Mouse (Mus musculus): Measurements from ENCODE around the gene Vmac.

Gene Vmac

DNA sequence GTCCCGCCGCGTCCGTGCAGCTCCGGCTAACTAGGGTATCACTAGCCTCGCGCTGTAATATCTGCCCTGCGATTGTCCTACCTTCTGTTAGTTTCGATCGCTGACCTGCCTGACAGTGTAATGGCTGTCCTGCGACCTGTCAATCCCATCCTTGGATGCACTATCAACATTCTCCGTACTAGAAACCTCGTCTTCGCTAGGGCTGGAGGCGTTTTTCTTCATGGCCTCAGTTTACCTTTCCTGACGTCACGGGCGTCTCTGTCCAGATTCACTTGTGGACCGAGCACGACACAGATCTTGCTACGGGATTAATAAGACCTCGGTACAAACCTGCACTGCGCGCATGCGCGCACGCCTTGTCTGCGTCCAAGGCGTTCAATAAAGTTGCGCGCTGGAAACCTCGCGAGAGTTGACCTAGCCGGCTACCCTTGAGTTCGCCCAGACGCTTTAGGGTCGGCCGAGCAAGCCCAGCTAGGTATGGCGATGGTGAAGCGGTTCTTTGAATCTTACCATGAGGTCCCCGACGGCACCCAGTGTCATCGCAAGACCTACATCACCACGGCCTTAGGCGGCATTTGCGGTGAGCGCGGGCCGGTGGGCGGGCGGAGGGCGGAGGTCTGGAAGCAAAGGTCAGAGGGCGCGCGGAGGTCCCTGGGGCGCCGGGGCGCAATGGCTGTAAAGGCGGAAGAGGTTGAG is at the start of gene Vmac, which contains the start of gene Ndufa11:
Gene Vmac (minus strand): TSS at position 660 of the 696 bp plus-strand sequence.
Gene Ndufa11 (plus strand): TSS at position 405 of the 696 bp plus-strand sequence.
- peak; percentile 88 to 94 for DNase-seq (ENCODE audit: low spot score in 2 of 2)

DNA sequence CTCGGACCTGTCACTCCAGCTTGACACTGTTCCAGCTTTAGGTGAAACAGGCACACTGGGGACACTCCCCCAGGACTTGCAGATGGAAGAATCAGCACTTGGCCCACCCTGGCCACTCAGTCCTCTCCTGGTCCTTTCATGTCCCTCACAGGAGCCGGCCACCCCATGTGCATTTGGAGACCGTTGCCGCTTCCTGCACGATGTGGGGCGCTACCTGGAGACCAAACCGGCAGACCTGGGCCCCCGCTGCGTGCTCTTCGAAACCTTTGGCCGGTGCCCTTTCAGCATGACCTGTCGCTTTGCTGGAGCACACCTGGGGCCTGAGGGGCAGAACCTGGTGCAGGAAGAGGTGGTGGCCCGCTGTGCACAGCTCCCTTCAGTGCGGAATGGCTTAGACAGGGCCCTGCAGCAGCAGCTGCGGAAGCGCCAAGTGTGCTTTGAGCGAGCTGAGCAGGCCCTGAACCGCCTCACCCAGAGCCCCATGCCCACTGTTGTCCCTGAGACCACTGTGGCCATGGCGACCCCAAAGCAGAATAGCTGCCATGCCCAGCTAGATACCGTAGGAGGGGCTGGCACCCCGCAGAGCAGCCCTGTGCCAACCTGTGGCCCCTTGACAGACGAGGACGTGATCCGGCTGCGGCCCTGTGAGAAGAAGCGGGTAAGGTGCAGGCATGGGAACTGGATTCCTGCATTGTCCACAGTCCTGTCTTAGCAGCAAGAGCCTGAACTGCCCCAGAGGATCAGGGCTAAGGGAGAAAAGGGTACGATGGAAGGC is 49.0 kb upstream of the Vmac start:
- DNase-seq (ENCODE audit: low spot score in 2 of 2) = no peak

DNA sequence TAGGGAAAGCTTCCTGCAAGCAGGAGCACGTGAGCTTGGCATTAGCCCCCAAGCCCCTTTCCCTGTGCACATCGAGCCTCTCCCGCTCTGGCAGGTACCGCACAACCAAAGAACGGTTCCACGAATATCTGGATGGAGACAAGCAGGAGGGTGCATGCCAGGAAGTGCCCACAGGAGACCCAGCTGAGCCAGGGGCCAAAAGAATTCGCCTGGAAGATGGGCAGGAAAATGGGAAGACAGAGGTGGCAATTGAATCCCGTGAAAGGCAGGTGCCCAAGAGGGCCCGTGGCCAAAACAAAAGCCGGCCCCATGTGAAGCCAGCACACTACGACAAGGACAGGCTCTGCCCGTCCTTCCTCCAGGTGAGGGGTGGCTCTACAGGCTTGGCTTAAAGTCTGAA is 47.6 kb upstream of the Vmac start:
- peak; percentile 29 to 44 for DNase-seq (ENCODE audit: low spot score in 2 of 2)

DNA sequence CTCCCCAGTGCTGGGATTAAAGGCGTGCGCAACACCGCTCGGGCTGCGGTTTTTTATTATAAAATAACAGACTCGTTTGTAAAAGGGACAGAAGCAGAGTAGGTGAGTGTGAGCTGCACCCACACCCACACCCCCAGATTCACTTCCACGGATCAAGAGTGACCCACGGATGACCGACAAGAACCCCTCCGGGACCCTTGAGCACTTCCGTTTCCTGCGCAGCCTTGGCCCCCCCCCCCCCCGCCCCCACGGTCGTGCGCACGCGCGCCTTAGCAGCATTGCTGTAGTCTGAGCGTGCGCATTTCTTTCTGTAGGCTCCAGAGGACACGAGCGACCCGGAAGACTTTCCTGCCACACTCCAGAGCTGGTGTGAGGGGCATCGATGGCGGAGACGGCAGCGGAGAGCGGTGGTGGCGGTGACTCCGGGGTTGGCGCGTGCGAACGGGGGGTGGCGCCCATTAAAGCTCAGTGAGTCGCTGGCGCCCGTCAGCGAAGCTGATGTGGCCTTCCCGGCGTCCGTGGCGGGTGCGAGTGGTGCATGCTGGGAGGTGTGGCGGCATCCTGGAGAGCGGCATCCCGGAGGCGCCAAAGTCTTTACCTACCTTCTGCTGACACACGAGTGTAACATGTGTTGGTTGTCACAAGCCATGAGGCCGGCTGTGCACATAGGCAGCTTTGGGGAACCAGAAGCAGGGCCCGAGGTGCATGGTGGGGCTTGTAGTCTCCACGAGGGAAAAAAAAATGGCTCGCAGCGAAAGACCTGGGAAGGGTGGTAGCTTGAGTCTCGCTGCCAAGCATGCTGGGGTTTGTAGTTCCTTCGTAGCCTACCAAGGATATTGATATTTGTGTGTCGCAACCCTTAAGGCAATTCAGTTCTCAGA is 46.9 kb upstream of the Vmac start, which contains the start of gene Dus3l:
Gene Dus3l (plus strand): TSS at position 284 of the 881 bp plus-strand sequence.
- DNase-seq (ENCODE audit: low spot score in 2 of 2) = peak; percentile 82 to 87

DNA sequence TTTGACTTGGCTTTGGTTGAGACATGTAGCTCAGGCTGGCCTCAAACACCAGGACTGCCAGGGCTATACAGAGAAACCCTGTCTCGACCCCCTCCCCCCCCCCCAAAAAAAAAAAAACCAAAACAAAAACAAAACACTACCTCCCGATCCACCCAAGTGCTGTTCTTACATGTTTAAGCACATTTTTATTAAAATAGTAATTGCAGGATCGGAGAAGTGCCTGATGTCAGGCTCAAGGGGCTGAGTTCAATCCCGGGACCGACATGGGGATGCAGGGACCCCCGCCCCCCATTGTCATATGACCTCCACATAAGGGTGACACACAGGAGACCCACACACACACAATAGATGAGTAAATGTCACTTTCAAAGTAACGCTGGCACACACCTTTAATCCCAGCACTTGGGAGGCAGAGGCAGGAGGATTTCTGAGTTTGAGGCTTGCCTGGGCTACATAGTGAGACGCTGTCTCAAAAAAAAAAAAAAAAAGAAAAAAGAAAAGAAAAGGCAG is 46.0 kb upstream of the Vmac start:
- DNase-seq (ENCODE audit: low spot score in 2 of 2) = no peak

DNA sequence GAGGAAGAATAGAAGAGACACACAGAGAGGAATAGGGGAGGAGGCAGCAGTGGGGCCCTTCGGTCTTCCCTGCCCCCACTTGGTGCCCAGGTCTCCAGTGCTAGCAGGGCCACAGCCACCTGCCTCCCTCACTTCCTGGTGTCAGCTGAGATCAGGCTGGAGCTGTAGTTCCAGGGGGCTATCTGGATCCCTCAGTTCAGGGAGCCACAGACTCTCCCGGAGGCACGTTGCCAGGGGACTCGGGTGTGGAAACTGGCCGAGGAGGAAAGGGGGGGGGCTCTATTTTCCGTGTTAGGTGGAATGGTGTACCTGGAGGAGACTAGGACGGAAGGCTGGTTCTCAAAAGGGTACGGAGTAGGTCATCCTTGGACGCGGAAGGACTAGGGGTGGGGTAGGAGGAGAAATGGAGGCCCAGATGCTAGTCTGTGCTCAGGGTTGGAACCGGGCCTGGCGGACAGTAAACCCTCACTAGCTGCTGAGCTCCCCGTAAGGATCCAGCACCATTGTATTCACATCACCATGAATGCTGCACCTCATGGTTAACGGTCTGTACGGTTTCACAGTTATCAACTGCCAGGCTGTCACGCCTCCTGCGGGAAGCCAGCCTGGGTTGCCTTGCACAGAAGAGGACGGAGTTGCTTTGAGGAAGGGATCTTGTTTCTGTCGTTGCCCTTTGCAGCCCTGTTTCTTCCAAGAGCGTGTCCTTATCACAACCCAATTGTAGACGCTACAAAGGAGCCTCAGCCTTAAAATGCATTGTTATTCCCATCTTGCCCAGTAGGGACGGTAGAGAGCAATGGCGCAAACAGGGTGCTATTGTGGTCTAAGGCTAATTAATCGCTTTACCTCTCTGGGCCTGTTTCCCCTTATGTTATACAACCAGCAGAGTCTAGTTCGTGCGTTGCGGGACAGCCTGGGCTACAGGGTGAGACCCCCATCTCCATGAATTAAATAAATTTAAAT is 45.2 kb upstream of the Vmac start:
- peak; percentile 49 to 67 for DNase-seq (ENCODE audit: low spot score in 2 of 2)

DNA sequence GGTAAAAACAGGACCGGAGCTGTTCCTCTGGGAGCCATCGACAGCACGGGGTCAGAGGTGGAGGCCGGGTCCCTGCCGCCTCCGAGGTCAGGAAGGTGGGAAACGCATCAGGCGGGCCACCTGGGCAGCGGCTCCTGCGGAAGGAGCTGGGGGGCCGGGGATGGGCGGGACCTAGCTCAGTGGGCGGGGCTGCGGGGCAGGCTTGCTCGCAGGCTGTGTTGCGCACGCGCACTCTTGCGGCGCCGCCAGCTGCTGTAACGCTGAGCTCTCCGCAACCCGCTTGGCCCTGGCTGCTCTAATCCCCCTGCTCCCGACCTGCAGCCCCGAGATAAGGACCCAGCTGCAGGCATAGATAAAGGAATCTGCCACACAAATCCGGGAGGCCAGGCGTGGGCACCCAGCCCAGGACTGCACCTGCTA is 44.2 kb upstream of the Vmac start:
- peak; percentile 89 to 96 for DNase-seq (ENCODE audit: low spot score in 2 of 2)

DNA sequence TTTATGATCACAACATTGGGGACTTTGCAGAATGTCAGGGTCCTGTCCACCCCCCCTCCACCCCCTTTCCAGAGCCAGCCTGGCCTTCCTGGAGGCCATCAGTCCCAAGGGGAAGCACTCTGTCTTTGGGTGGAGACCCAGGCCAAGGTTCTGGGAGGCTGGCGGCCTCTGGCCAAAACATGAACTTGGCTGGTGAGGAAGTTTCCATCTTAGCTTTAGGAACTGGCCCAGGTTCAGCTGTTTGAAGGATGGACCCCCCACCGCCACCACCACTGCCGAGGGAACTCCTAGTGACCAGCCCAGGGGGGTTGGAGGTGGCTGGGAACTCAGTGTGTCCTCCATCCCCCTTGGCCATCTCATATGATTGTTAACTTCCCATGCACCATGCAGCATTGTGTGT is 43.3 kb upstream of the Vmac start:
- DNase-seq (ENCODE audit: low spot score in 2 of 2) = no peak

DNA sequence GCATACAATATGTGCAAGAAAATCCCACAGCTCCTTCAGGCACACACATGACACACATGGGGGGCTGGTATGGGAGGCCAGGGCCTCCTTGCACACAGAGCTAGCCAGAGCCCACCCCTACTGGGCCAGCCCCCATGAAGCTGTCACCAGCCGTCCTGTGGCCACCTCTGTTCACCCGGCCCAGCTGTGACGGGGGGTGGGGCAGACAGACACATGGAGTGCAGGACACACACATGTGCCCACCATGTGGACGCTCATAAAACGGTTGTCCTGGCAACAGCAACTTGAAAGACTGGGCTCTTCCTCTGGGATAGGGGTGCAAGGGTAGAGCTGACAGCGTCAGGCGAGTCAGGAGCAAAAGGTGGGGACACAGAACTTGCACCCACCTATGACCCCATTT is 41.4 kb upstream of the Vmac start:
- DNase-seq (ENCODE audit: low spot score in 2 of 2) = no peak

DNA sequence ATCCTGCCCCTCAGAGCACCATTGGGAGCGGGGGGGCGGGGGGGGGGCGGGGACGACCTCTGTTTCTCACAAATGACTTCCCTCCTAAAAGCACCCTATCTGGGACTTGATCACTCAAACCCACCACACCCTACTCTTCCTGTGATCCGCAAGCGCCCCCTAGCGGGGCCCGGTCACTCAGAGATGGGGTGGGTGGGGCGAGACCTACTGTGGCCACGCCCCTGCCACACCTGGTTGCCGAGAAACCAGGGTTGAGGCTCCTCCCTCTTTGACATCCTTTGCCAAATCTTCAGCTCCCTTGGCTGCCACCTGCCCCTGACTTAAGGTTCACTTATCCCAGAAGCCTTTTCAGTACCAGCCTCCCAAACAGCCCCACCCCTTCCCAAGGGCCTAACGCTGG is 40.3 kb upstream of the Vmac start:
- DNase-seq (ENCODE audit: low spot score in 2 of 2) = peak; percentile 82 to 92

DNA sequence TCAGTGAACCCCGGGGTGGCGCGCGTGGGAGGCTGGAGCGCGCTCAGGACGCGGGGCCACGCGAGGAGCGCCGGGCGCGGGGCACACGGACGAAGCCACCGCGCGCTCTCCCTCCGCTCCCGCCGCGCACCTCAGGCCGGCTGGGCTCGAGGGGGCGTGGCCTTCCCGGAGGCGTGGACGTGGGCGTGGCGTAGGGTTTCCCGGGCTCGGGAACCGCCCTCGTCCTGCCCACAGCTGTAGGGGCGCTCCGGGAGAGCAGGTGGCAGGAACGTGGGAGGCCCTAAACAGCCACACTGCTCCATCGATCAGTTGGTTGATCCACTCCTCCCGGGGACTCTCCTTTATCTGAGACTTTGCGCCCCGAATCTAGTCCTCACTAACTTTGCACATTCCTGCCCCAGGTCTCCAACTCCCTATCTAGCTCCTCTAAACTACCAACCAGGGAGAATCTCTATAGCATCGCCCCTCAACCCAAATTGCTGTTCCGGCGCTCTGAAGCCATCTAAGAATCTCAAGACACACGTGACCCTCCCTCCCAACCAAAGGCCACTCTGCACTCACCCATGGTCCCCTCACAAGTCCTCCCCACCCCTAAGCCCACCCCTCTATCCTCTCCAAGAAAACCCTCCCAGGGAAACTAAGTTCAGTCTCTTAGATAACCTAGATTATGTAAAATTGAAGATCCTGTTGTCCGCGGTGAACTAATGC is 39.7 kb upstream of the Vmac start, which contains the start of gene Nrtn:
Gene Nrtn (minus strand): TSS at position 115 of the 708 bp plus-strand sequence.
- peak; percentile 72 to 80 for DNase-seq (ENCODE audit: low spot score in 2 of 2)

DNA sequence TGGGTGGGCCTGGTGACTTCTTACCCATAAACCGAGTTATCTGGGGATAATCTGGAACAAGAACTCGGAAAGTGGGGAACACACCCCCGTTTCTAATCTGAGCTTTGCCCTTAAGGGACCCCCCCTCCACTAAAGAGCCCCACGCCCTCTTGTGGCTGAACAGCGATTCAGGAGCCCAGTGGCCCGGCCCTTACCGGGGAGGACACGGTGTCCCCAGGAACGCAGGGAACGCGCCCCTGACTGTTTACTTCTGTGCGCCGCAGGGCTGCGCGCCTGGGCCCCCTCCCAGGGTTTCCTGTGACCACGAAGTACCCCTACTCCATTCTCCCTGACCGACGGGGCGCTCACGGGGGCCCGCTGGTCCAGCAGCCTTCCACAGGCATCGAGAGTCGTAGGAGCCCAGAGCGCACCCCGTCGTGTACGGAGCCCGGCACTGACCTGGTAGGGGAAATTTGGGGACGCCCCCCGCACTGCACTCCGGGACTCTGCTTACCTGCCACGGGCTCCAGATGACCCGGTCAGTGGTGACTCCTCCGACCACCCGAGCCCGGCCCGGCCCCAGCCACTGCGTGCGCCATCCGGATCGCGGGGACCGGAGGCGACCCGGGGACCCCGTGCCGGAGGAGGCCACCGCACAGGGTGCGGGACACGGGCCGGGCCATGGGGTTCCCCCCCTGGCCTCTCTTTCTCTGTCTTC is 39.0 kb upstream of the Vmac start:
- DNase-seq (ENCODE audit: low spot score in 2 of 2) = peak in 1 of 2 experiments; percentile 46

DNA sequence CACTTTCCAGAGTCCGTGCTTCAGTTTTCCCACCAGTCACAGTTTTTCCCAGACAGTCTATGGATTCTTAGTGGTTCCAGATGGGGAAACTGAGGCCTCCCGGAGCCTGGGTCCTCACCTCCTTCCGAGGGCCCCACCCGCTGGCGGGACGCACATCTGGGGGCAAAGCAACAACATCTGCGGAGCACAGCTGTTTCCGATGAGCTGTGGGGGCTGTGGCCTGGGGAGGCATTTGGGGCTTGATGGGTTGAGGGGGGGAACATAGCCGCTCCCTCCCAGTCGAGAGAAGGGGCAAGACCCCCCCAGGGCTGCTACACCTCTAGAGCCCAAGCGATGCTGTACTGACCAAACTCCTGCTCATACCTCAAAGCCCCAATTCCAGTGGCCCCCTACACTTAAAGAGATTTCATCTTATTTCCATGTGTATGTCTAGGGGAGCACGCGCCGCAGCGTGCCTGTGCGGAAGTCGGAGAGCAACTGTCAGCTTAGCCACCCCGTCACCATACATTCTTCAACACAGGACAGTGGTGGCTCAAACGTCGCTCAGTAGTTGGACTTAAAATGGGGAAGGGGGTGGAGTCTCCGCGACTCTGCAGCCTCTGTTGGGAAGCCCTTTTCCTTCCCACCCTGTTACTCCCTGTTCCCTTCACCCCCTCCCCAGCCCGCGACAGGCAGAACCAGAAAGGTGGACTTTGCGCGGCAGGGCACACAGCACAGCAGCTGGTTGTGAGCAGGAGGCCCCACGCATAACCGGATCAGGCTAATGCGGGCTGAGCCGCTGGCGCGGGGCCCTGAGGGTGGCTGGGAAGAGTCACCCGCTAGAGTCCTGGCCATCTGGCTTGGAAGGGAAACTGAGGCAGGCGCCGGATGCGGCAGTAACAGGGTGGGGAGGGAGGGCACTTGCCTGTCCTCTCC is 36.7 kb upstream of the Vmac start:
- peak in 1 of 2 experiments; percentile 33 for DNase-seq (ENCODE audit: low spot score in 2 of 2)

DNA sequence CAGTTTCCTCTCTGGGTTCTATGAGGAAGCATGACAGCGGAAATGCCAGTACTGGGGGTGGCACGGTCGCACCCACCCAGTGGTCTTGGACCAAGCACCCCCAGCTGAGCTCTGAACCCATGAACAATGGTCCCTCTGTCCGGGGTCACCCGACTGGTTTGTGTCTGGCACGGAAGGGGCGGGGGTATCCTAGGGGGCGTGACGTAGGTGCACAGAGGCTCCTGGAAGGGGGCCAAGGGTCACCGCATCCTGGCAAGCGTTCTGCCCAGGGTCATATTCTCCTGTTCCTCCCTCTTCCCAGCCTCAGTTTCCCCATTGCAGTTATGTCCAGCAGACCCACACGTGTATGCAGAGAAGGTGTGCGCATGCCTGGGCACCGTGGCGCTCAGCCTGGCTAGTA is 35.6 kb upstream of the Vmac start:
- DNase-seq (ENCODE audit: low spot score in 2 of 2) = no peak

DNA sequence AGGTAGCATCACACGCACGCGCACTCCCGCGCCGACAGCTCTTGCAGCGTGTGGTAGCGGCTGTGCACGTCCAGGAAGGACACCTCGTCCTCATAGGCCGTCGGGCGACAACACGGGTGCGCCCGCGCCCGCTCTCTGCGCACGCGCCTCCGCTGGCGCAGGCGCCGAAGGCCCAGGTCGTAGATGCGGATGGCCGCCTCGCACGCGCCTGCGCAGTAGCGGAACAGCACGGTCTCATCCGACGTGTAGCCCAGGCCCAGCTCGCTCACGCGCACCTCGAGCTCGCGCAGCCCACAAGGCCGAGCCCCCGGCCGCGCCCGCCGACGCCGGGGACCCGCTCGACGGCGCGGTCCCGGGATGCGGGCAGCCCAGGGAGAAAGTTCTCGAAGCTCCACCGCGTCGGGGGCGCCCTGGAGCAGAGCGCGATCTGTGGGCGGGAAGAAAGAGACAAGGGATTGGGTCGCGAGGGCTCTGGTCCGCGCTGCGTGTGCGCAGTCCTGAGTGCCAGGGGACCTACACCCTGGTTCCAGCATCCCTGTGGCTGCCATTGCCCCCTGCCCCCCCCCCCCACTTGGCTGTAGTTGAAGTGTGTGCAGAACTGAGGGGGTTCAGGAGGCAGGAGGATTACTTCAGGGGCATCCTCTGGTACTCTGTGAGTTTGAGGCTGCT is 33.7 kb upstream of the Vmac start:
- no peak for DNase-seq (ENCODE audit: low spot score in 2 of 2)

DNA sequence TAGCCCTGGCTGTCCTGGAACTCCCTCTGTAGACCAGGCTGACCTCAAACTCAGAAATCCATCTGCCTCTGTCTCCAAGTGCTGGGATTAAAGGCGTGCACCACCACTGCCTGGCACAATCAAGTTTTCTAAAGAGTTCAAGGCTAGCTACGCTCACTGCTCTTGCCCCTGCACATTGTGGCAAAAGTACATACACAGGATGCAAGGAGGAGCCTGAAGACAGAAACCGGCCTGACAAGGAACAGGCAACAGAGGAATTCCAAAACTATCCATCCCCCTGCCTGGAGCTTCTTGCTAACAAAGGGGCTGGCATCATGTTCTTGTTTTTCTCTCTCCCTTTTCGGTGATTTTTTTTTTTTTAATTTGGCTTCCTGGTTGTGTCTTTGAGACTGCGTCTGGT is 26.4 kb upstream of the Vmac start:
- DNase-seq (ENCODE audit: low spot score in 2 of 2) = no peak

DNA sequence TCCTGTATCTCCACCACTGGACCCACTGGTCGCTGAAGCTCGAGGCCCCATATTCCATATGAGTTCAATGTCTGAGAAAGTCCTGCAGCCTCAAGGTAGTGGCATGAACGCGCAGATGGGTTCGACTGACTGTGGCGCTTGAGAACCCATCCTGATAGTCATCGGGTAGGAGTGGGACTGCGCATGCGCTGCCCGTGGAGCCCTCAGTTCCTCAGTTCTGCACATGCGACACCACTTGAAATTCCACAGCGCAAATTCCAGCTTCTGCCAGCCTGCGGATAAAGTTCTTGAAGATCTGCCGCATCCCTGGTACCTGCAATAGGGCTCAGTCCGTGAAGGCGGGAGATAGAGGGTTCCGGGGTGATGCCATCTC is 23.0 kb upstream of the Vmac start:
- no peak for DNase-seq (ENCODE audit: low spot score in 2 of 2)
